Mouse (Mus musculus) induced T-regulatory cell, adult 2 months (primary cell): ENCODE data around the gene Gm11084.
"Not testable (repeated sequence)": the region's sequence is repeated elsewhere in the genome, so short reads cannot be mapped to it uniquely, and the experiment has no call there.

Experiments
- DNase-seq: peaks from one replicate; pipeline ENCODE4 v3.0.0-alpha.2; 2012; ENCODE audit warnings: low read depth

The Gm11084 gene

GRCm38 (mm10) chr2:72995346-72996097 lies 9.0 kb upstream of the Gm11084 start:
- DNase-seq: peak; percentile 80

- no peak for DNase-seq
Observed at GRCm38 (mm10) chr2:72994165-72994564, 7.6 kb upstream of the Gm11084 start.

- DNase-seq: no peak
Observed at GRCm38 (mm10) chr2:72992497-72992896, 6.0 kb upstream of the Gm11084 start.

- not testable (repeated sequence) for DNase-seq
Observed at GRCm38 (mm10) chr2:72988945-72989344, 2.4 kb upstream of the Gm11084 start.

- no peak for DNase-seq
Observed at GRCm38 (mm10) chr2:72985516-72985915, 1.0 kb downstream of the Gm11084 start.

- DNase-seq: no peak
Observed at GRCm38 (mm10) chr2:72984806-72985205, 1.7 kb downstream of the Gm11084 start.

GRCm38 (mm10) chr2:72983211-72983610 lies 3.3 kb downstream of the Gm11084 start:
- DNase-seq: no peak

GRCm38 (mm10) chr2:72982110-72982785 lies 4.3 kb downstream of the Gm11084 start:
- DNase-seq: peak; percentile 63

GRCm38 (mm10) chr2:72981441-72982109 lies 4.9 kb downstream of the Gm11084 start:
- DNase-seq: peak; percentile 78

GRCm38 (mm10) chr2:72981075-72981420 lies 5.5 kb downstream of the Gm11084 start:
- DNase-seq: no peak

GRCm38 (mm10) chr2:72980337-72981074 lies 6.0 kb downstream of the Gm11084 start, which contains the start of gene Sp3:
Gene Sp3, minus strand, starts transcription at chr2:72980446.
- peak; percentile 97 for DNase-seq

- DNase-seq: peak; percentile 92
Observed at GRCm38 (mm10) chr2:72979659-72980071, 6.9 kb downstream of the Gm11084 start.

GRCm38 (mm10) chr2:72978901-72979658 lies 7.4 kb downstream of the Gm11084 start:
- DNase-seq: peak; percentile 93

- peak; percentile 88 for DNase-seq
Observed at GRCm38 (mm10) chr2:72978473-72978872, 8.0 kb downstream of the Gm11084 start.

- DNase-seq: peak; percentile 45
Observed at GRCm38 (mm10) chr2:72977272-72977671, 9.2 kb downstream of the Gm11084 start.

- DNase-seq: peak; percentile 55
Observed at GRCm38 (mm10) chr2:72976036-72976435, 10.5 kb downstream of the Gm11084 start.

GRCm38 (mm10) chr2:72970831-72971230 lies 15.7 kb downstream of the Gm11084 start:
- DNase-seq: no peak

GRCm38 (mm10) chr2:72970302-72970701 lies 16.2 kb downstream of the Gm11084 start:
- peak; percentile 37 for DNase-seq

- no peak for DNase-seq
Observed at GRCm38 (mm10) chr2:72968536-72968935, 18.0 kb downstream of the Gm11084 start.

- no peak for DNase-seq
Observed at GRCm38 (mm10) chr2:72965450-72965849, 21.1 kb downstream of the Gm11084 start.

GRCm38 (mm10) chr2:72956415-72956814 lies 30.1 kb downstream of the Gm11084 start:
- no peak for DNase-seq
